Mouse (Mus musculus): ENCODE measurements around the gene Hax1.

Hax1 gene

GRCm38 (mm10) chr3:89962059-89962750, 36.4 kb downstream of the Hax1 start:
- DNase-seq (ENCODE audit: low read depth, low spot score): no peak

- no peak for DNase-seq (ENCODE audit: low read depth, low spot score)
Observed at GRCm38 (mm10) chr3:89961436-89961835, 37.1 kb downstream of the Hax1 start.

GRCm38 (mm10) chr3:89960469-89960868, 38.1 kb downstream of the Hax1 start:
- DNase-seq (ENCODE audit: low read depth, low spot score): peak; percentile 92

GRCm38 (mm10) chr3:89959435-89959834, 39.1 kb downstream of the Hax1 start:
- no peak for DNase-seq (ENCODE audit: low read depth, low spot score)

- DNase-seq (ENCODE audit: low read depth, low spot score): no peak
Observed at GRCm38 (mm10) chr3:89957880-89958279, 40.7 kb downstream of the Hax1 start.

GRCm38 (mm10) chr3:89956177-89956971, 42.2 kb downstream of the Hax1 start:
- DNase-seq (ENCODE audit: low read depth, low spot score): no peak

GRCm38 (mm10) chr3:89953420-89953819, 45.2 kb downstream of the Hax1 start:
- peak; percentile 82 for DNase-seq (ENCODE audit: low read depth, low spot score)

- no peak for DNase-seq (ENCODE audit: low read depth, low spot score)
Observed at GRCm38 (mm10) chr3:89948655-89949054, 49.9 kb downstream of the Hax1 start.

GRCm38 (mm10) chr3:89948021-89948420, 50.6 kb downstream of the Hax1 start:
- no peak for DNase-seq (ENCODE audit: low read depth, low spot score)
